Mouse (Mus musculus) megakaryocyte, embryonic 14.5 days (primary cell): ENCODE results near the gene Esr2.

Source experiments
- FLI1 ChIP-seq: IDR thresholded peaks from 2 replicates; pipeline ENCODE4 v1.6.1; 2012; ENCODE audit warnings: low read length, inconsistent platforms, mixed read lengths
- GATA1 ChIP-seq: IDR thresholded peaks from 3 replicates; pipeline ENCODE4 v1.6.1; 2012; ENCODE audit warnings: mixed read lengths, low read length, inconsistent platforms, borderline replicate concordance

GRCm38 (mm10) chr12:76182831-76183230 is 5.8 kb upstream of the Esr2 start:
- TF ChIP-seq GATA1 (no peak), FLI1 (no peak)
